Mouse (Mus musculus) stomach, embryonic 15.5 days (tissue): ENCODE results near the gene Nhsl2. TPM values are rescaled to one million over a fixed set of nuclear protein-coding genes. Genes with fewer than 3 reads are reported as not detected.
"Not testable (repeated sequence)": the region's sequence is repeated elsewhere in the genome, so short reads cannot be mapped to it uniquely, and the experiment has no call there.

ENCODE experiments used
- ATAC-seq: fragments of 200-750 bp; cut with Nextera tagmentation; 2 replicates; pipeline ENCODE4 v1.8.0; 2017; ENCODE audit warnings: low read depth, moderate number of reproducible peaks, moderate TSS enrichment; ENCODE audit not compliant: insufficient read depth, low FRiP score
- H3K27ac ChIP-seq: fragments of 300-500 bp; sonication (generic); 2 replicates; pipeline ENCODE4 v1.5.1; 2015; ENCODE audit warnings: mild to moderate bottlenecking, inconsistent platforms
- H3K27me3 ChIP-seq: fragments of 300-500 bp; sonication (generic); replicated peaks from 2 replicates; pipeline ENCODE4 v1.6.1; 2015; ENCODE audit warnings: inconsistent platforms
- H3K36me3 ChIP-seq: fragments of 300-500 bp; sonication (generic); 2 replicates; pipeline ENCODE4 v1.6.1; 2015; ENCODE audit warnings: inconsistent platforms
- H3K4me1 ChIP-seq: fragments of 300-500 bp; sonication (generic); 2 replicates; pipeline ENCODE4 v1.6.1; 2015; ENCODE audit warnings: inconsistent platforms
- H3K4me2 ChIP-seq: fragments of 300-500 bp; sonication (generic); 2 replicates; pipeline ENCODE4 v1.6.1; 2015; ENCODE audit warnings: mild to moderate bottlenecking, inconsistent platforms
- H3K4me3 ChIP-seq: fragments of 300-500 bp; sonication (generic); replicated peaks from 2 replicates; pipeline ENCODE4 v1.5.1; 2015; ENCODE audit warnings: inconsistent platforms
- H3K9ac ChIP-seq: fragments of 300-500 bp; sonication (generic); 2 replicates; pipeline ENCODE4 v1.6.1; 2015; ENCODE audit warnings: inconsistent platforms
- H3K9me3 ChIP-seq: fragments of 300-500 bp; sonication (generic); 2 replicates; pipeline ENCODE4 v1.6.1; 2016; ENCODE audit warnings: inconsistent platforms
- WGBS: fragments of 180-500 bp; shearing (Covaris S2); methylation state at CpG from one replicate; pipeline ENCODE4 v1.1.7; 2015; 5-methylcytosine and 5-hydroxymethylcytosine counted together
- polyA plus RNA-seq: library from polyadenylated mRNA; unstranded; fragments of >200 nt; fragmentation: Nextera tagmentation; extraction: Ambion mirVana; gene quantifications from 2 replicates; pipeline ENCODE4 v1.2.1, GENCODE M21; 2015

The Nhsl2 gene
- 10.5 and 15.3 TPM in 2 replicates for polyA plus RNA-seq

- peak within 1 kb of the TSS; percentile 73 for H3K4me2 ChIP-seq
- H3K36me3 ChIP-seq: no peaks in the 10 kb centered on the region
- H3K9me3 ChIP-seq: no peaks in the 10 kb centered on the region
- H3K9ac ChIP-seq: peak within 1 kb of the TSS; percentile 32; the same call in 1 of the 2 replicates
- H3K27me3 ChIP-seq: peaks cover 26% of the 10 kb centered on the region; the same call in 1 of the 2 replicates
- WGBS: 16% methylated on average over 50 of the region's 58 CpGs
- H3K4me3 ChIP-seq: peak within 1 kb of the TSS; percentile 52
- H3K27ac ChIP-seq: peak within 1 kb of the TSS; percentile 21; the same call in 1 of the 2 replicates
- H3K4me1 ChIP-seq: peaks cover 4% of the 10 kb centered on the region; the same call in 1 of the 2 replicates
- peak; percentile 82; the same call in 1 of the 2 replicates for ATAC-seq
These were observed at the start of gene Nhsl2 for GRCm38 (mm10) chrX:101849281-101849821. TSS of gene Nhsl2 (plus strand) at chrX:101849385.

GRCm38 (mm10) chrX:101805512-101805911 is 43.7 kb upstream of the Nhsl2 start:
- no peak overlapping the region for H3K4me3 ChIP-seq
- H3K9ac ChIP-seq: no peak overlapping the region
- H3K4me2 ChIP-seq: no peak overlapping the region
- H3K4me1 ChIP-seq: no peaks in the 10 kb centered on the region
- H3K36me3 ChIP-seq: no peaks in the 10 kb centered on the region
- no peak overlapping the region for H3K27ac ChIP-seq
- no peaks in the 10 kb centered on the region for H3K27me3 ChIP-seq
- WGBS: 33% methylated on average over 2 of the region's 2 CpGs
- no peaks in the 10 kb centered on the region for H3K9me3 ChIP-seq
- ATAC-seq: no peak

- 69% methylated on average over 3 of the region's 3 CpGs for WGBS
- no peak for ATAC-seq
- Histone ChIP-seq H3K4me1 (no peaks in the 10 kb centered on the region), H3K36me3 (no peaks in the 10 kb centered on the region), H3K4me2 (no peak overlapping the region), H3K27me3 (no peaks in the 10 kb centered on the region), H3K9ac (no peak overlapping the region), H3K4me3 (no peak overlapping the region), H3K9me3 (no peaks in the 10 kb centered on the region), H3K27ac (no peak overlapping the region)
These were observed 37.4 kb upstream of the Nhsl2 start for GRCm38 (mm10) chrX:101811750-101812149.

- no peak overlapping the region for H3K9ac ChIP-seq
- no peaks in the 10 kb centered on the region for H3K9me3 ChIP-seq
- WGBS: 53% methylated on average over 1 of the region's 1 CpGs
- no peaks in the 10 kb centered on the region for H3K27me3 ChIP-seq
- H3K4me1 ChIP-seq: no peaks in the 10 kb centered on the region
- H3K27ac ChIP-seq: no peak overlapping the region
- H3K4me3 ChIP-seq: no peak overlapping the region
- no peaks in the 10 kb centered on the region for H3K36me3 ChIP-seq
- no peak overlapping the region for H3K4me2 ChIP-seq
- ATAC-seq: no peak
These were observed 30.0 kb upstream of the Nhsl2 start for GRCm38 (mm10) chrX:101819163-101819562.

GRCm38 (mm10) chrX:101819980-101820379 is 29.2 kb upstream of the Nhsl2 start:
- not testable (repeated sequence) for ATAC-seq, H3K4me3 ChIP-seq

GRCm38 (mm10) chrX:101847191-101847795 is 1.9 kb upstream of the Nhsl2 start:
- no peaks in the 10 kb centered on the region for H3K9me3 ChIP-seq
- no peak overlapping the region for H3K27ac ChIP-seq
- no peak overlapping the region for H3K9ac ChIP-seq
- no peak overlapping the region for H3K4me3 ChIP-seq
- peaks cover 4% of the 10 kb centered on the region; the same call in 1 of the 2 replicates for H3K4me1 ChIP-seq
- H3K27me3 ChIP-seq: peaks cover 28% of the 10 kb centered on the region; the same call in 1 of the 2 replicates
- H3K36me3 ChIP-seq: no peaks in the 10 kb centered on the region
- ATAC-seq: peak; percentile 40; the same call in 1 of the 2 replicates
- 56% methylated on average over 5 of the region's 5 CpGs for WGBS
- H3K4me2 ChIP-seq: no peak overlapping the region

More at GRCm38 (mm10) chrX:101819980-101820379, 29.2 kb upstream of the Nhsl2 start:
- not testable (repeated sequence) for H3K9ac ChIP-seq, H3K4me1 ChIP-seq, H3K4me2 ChIP-seq, H3K9me3 ChIP-seq, H3K36me3 ChIP-seq, H3K27me3 ChIP-seq, H3K27ac ChIP-seq

- Histone ChIP-seq H3K36me3 (no peaks in the 10 kb centered on the region), H3K27me3 (peaks cover 25% of the 10 kb centered on the region; the same call in 1 of the 2 replicates), H3K9me3 (no peaks in the 10 kb centered on the region), H3K9ac (peak overlapping the region; percentile 32; the same call in 1 of the 2 replicates), H3K4me2 (peak overlapping the region; percentile 73), H3K4me1 (peaks cover 4% of the 10 kb centered on the region; the same call in 1 of the 2 replicates), H3K4me3 (peak overlapping the region; percentile 52), H3K27ac (0 out of 2 replicates have a peak overlapping the region, but pooled peaks have one; percentile 21)
- no peak for ATAC-seq
- WGBS: 20% methylated on average over 47 of the region's 59 CpGs
These were observed 841 bp downstream of the Nhsl2 start for GRCm38 (mm10) chrX:101849901-101850551.

GRCm38 (mm10) chrX:101851566-101852354 is 2.6 kb downstream of the Nhsl2 start:
- H3K27me3 ChIP-seq: peaks cover 25% of the 10 kb centered on the region; the same call in 1 of the 2 replicates
- no peak overlapping the region for H3K27ac ChIP-seq
- WGBS: 60% methylated on average over 7 of the region's 7 CpGs
- H3K4me1 ChIP-seq: peaks cover 4% of the 10 kb centered on the region; the same call in 1 of the 2 replicates
- ATAC-seq: no peak
- H3K4me2 ChIP-seq: no peak overlapping the region
- no peaks in the 10 kb centered on the region for H3K9me3 ChIP-seq
- H3K4me3 ChIP-seq: no peak overlapping the region
- H3K9ac ChIP-seq: no peak overlapping the region
- H3K36me3 ChIP-seq: no peaks in the 10 kb centered on the region

- Histone ChIP-seq H3K27me3 (no peaks in the 10 kb centered on the region), H3K4me3 (no peak overlapping the region), H3K36me3 (no peaks in the 10 kb centered on the region), H3K27ac (no peak overlapping the region), H3K4me2 (no peak overlapping the region), H3K9me3 (no peaks in the 10 kb centered on the region), H3K4me1 (no peaks in the 10 kb centered on the region), H3K9ac (no peak overlapping the region)
- 55% methylated on average over 4 of the region's 4 CpGs for WGBS
- ATAC-seq: no peak
These were observed 14.6 kb downstream of the Nhsl2 start for GRCm38 (mm10) chrX:101863666-101864378.

GRCm38 (mm10) chrX:101864788-101865187 is 15.6 kb downstream of the Nhsl2 start:
- no peak overlapping the region for H3K4me2 ChIP-seq
- H3K27me3 ChIP-seq: no peaks in the 10 kb centered on the region
- no peaks in the 10 kb centered on the region for H3K9me3 ChIP-seq
- no peak for ATAC-seq
- no peak overlapping the region for H3K4me3 ChIP-seq
- no peaks in the 10 kb centered on the region for H3K36me3 ChIP-seq
- no peaks in the 10 kb centered on the region for H3K4me1 ChIP-seq
- H3K27ac ChIP-seq: no peak overlapping the region
- H3K9ac ChIP-seq: no peak overlapping the region
- WGBS: 60% methylated on average over 5 of the region's 5 CpGs

- Histone ChIP-seq H3K27me3 (no peaks in the 10 kb centered on the region; the same call in 1 of the 2 replicates), H3K27ac (no peak overlapping the region), H3K4me1 (no peaks in the 10 kb centered on the region), H3K4me2 (no peak overlapping the region), H3K36me3 (no peaks in the 10 kb centered on the region), H3K9ac (no peak overlapping the region), H3K4me3 (no peak overlapping the region), H3K9me3 (no peaks in the 10 kb centered on the region)
- WGBS: 40% methylated on average over 3 of the region's 3 CpGs
- ATAC-seq: no peak
These were observed 25.0 kb downstream of the Nhsl2 start for GRCm38 (mm10) chrX:101874147-101874546.
